Mouse (Mus musculus) spleen, adult 12 weeks (tissue): ENCODE measurements around the gene Abhd5.
"Not testable (repeated sequence)": the region's sequence is repeated elsewhere in the genome, so short reads cannot be mapped to it uniquely, and the experiment has no call there.

Experiments used
- DNase-seq: peaks from one replicate; pipeline ENCODE4 v3.0.0; 2022; ENCODE audit warnings: low spot score

Gene Abhd5

GRCm38 (mm10) chr9:122351303-122352024 lies at the start of gene Abhd5:
Abhd5 (plus strand) TSS chr9:122351608.
- peak; percentile 90 for DNase-seq

GRCm38 (mm10) chr9:122305302-122305701 lies 46.1 kb upstream of the Abhd5 start:
- DNase-seq, result no peak

GRCm38 (mm10) chr9:122309013-122309980 lies 42.1 kb upstream of the Abhd5 start:
- DNase-seq, result no peak

- peak; percentile 66 for DNase-seq
Observed at GRCm38 (mm10) chr9:122310613-122311049, 40.8 kb upstream of the Abhd5 start.

- DNase-seq, result no peak
Observed at GRCm38 (mm10) chr9:122311051-122311760, 40.2 kb upstream of the Abhd5 start.

- DNase-seq, result no peak
Observed at GRCm38 (mm10) chr9:122312296-122312990, 39.0 kb upstream of the Abhd5 start.

GRCm38 (mm10) chr9:122313128-122313527 lies 38.3 kb upstream of the Abhd5 start:
- not testable (repeated sequence) for DNase-seq

GRCm38 (mm10) chr9:122314386-122314785 lies 37.0 kb upstream of the Abhd5 start:
- no peak for DNase-seq

GRCm38 (mm10) chr9:122314942-122315341 lies 36.5 kb upstream of the Abhd5 start:
- DNase-seq, result no peak

- no peak for DNase-seq
Observed at GRCm38 (mm10) chr9:122315501-122315900, 35.9 kb upstream of the Abhd5 start.

GRCm38 (mm10) chr9:122316562-122316961 lies 34.8 kb upstream of the Abhd5 start:
- no peak for DNase-seq

- DNase-seq, result no peak
Observed at GRCm38 (mm10) chr9:122320626-122321025, 30.8 kb upstream of the Abhd5 start.

- no peak for DNase-seq
Observed at GRCm38 (mm10) chr9:122322356-122322755, 29.1 kb upstream of the Abhd5 start.

- DNase-seq, result no peak
Observed at GRCm38 (mm10) chr9:122325996-122326395, 25.4 kb upstream of the Abhd5 start.

GRCm38 (mm10) chr9:122328199-122328598 lies 23.2 kb upstream of the Abhd5 start:
- no peak for DNase-seq

- DNase-seq, result no peak
Observed at GRCm38 (mm10) chr9:122336677-122337076, 14.7 kb upstream of the Abhd5 start.

GRCm38 (mm10) chr9:122337510-122337931 lies 13.9 kb upstream of the Abhd5 start:
- DNase-seq, result no peak

GRCm38 (mm10) chr9:122339972-122340371 lies 11.4 kb upstream of the Abhd5 start:
- no peak for DNase-seq

GRCm38 (mm10) chr9:122343399-122343798 lies 8.0 kb upstream of the Abhd5 start:
- no peak for DNase-seq

- DNase-seq, result no peak
Observed at GRCm38 (mm10) chr9:122344560-122344959, 6.8 kb upstream of the Abhd5 start.

- DNase-seq, result no peak
Observed at GRCm38 (mm10) chr9:122345291-122345690, 6.1 kb upstream of the Abhd5 start.

GRCm38 (mm10) chr9:122346059-122346458 lies 5.3 kb upstream of the Abhd5 start:
- no peak for DNase-seq
